Mouse (Mus musculus) embryonic fibroblast, embryonic 13.5 days (primary cell): ENCODE results near the gene Sez6. TPM values are rescaled to one million over a fixed set of nuclear protein-coding genes. Genes with fewer than 3 reads are reported as not detected.

Source experiments
- H3K27ac ChIP-seq: 2 replicates; pipeline ENCODE4 v1.5.1; 2012; ENCODE audit warnings: low read length, control low read depth, inconsistent platforms; ENCODE audit not compliant: insufficient read depth
- H3K4me1 ChIP-seq: 2 replicates; pipeline ENCODE4 v1.6.1; 2011; ENCODE audit warnings: low read length; ENCODE audit not compliant: control insufficient read depth, insufficient read depth
- H3K4me3 ChIP-seq: 2 replicates; pipeline ENCODE4 v1.5.1; 2011; ENCODE audit warnings: mild to moderate bottlenecking, control low read depth, low read length; ENCODE audit not compliant: insufficient read depth
- CTCF ChIP-seq: IDR thresholded peaks from 2 replicates; pipeline ENCODE4 v1.5.1; 2011; ENCODE audit warnings: mild to moderate bottlenecking, control low read depth, low read length, moderate library complexity, borderline replicate concordance; ENCODE audit not compliant: insufficient read depth
- POLR2A ChIP-seq: IDR thresholded peaks from 2 replicates; pipeline ENCODE4 v1.6.1; 2011; ENCODE audit warnings: low read depth, mild to moderate bottlenecking, control low read depth, low read length, moderate library complexity
- polyA plus RNA-seq: library from polyadenylated mRNA; stranded (reverse); fragments of >200 nt; gene quantifications from 2 replicates; pipeline ENCODE4 v1.2.4, GENCODE M21; 2011; ENCODE audit warnings: low read depth; ENCODE audit not compliant: missing spikeins, insufficient read length

Sez6 gene
- polyA plus RNA-seq, 1 experiment: not detected

- Histone ChIP-seq H3K4me1 (no peaks in the 10 kb centered on the region), H3K27ac (no peak overlapping the region), H3K4me3 (no peak overlapping the region)
- TF ChIP-seq CTCF: no peak
- TF ChIP-seq POLR2A: no peak
These were observed 13.4 kb upstream of the Sez6 start for GRCm38 (mm10) chr11:77917166-77917565.

DNA sequence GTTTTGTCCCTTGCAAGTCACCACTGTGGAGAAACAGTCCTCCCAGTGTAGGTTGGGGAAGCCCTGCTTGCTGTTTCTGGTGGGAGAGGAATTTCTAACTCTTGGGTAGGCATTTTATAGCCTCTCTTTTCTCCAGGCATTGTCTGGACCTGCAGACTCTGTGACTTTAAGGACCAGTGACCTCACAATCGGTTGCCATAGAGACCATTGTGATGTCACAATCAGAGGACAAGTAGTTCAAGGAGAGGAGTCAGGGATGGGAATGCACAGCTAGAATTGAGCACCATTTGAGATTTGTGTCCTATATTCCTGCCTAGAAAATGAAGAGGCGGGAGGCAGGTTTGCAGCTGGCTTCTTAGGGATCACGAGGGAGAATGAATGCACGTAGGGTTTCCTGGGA is 7.3 kb upstream of the Sez6 start:
- H3K4me1 ChIP-seq: no peaks in the 10 kb centered on the region
- no peak for TF ChIP-seq POLR2A
- no peak for TF ChIP-seq CTCF
- no peak overlapping the region for H3K27ac ChIP-seq

DNA sequence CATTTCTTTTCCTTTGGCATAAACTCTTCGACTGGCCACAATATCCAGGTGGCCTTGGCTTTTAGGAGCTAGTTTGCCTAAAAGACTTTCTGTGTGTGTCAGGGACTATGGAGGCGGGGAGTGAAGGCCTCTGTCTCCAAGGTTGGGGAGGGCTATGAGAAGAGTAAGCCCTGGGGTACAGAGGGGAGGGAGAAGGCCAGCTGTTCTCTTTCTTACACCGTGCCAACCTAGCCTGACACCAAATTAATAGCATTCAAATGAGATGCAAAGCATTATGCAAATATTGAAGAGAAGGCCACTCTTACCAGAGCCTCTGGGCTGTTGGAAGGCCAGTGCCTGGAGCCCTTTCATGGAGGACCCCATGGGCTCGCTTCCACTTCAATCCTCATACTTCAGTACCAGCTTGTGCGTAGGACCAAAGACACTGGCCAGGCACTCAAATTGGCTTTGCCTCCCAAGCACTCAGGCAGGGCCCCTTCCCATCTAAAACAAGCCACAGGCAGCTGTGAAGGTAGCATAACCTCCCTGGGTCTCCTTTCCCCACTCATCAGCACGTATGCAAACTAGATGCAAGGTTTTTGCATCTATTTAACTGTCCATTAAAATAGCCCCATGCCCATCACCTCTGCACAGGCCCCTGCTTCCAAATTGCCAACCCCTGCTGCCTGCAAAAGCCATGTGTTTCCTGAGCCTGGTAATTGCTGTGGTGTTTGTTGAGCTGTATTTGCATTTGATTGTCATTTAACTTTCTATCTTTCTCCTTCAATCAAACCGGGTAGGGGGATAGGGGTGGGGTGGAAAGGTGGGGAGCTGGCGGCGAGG is 4.6 kb upstream of the Sez6 start:
- Histone ChIP-seq H3K4me3 (no peak overlapping the region), H3K27ac (no peak overlapping the region), H3K4me1 (no peaks in the 10 kb centered on the region)
- TF ChIP-seq POLR2A: no peak
- TF ChIP-seq CTCF: no peak

More for the DNA sequence above, 7.3 kb upstream of the Sez6 start:
- H3K4me3 ChIP-seq: no peak overlapping the region

GRCm38 (mm10) chr11:77926666-77927065 is 3.9 kb upstream of the Sez6 start:
- no peak overlapping the region for H3K27ac ChIP-seq
- no peaks in the 10 kb centered on the region for H3K4me1 ChIP-seq
- no peak overlapping the region for H3K4me3 ChIP-seq
- TF ChIP-seq POLR2A: no peak
- TF ChIP-seq CTCF: no peak

- TF ChIP-seq POLR2A (no peak), CTCF (no peak)
- no peak overlapping the region for H3K27ac ChIP-seq
- H3K4me1 ChIP-seq: no peaks in the 10 kb centered on the region
- no peak overlapping the region for H3K4me3 ChIP-seq
These were observed 2.8 kb upstream of the Sez6 start for GRCm38 (mm10) chr11:77927837-77928236.

DNA sequence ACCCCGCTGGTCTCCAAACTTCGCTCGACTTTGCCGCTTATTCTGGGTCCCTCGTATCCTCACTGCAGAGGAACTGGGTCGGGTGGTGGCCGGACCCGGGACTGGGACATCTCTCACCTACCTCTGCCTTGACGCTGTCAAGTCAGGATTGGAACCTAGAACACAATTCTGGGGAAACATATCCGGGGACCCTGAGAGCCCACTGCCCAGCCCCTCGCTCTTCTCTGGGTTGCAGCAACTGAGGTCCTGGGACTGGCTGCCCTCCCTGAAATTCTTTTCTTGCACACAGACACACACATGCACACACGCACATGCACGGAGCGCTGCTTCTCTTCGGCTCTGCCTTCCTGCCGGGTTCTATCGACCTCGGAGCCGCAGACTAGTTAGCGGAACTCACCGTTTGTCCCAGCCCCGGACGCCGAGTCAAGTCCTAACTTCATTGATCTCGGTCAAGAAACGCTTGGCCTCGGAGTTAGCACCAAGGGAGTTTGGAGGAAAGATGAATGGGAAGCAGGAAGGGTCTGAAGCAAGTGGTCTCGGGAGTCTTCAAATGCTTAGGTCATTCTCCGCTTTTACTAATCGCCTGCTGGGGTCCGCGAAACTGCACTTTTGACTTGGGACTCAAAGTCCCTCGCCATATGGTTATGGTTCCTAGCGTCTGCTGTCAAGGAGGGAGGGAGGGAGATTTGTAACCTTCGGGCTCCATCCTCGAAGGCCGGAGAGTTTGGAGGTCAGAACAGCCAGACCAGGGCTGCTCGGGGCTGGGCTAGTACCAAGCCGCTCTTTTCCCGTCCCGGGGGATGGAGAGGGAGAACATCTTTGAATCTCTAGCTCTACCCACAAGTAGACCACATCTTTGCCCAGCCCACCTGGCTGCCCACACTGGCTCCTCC is 1.2 kb downstream of the Sez6 start:
- TF ChIP-seq CTCF (no peak), POLR2A (no peak)
- Histone ChIP-seq H3K4me1 (no peaks in the 10 kb centered on the region), H3K27ac (no peak overlapping the region), H3K4me3 (no peak overlapping the region)

GRCm38 (mm10) chr11:77932576-77932975 is 2.0 kb downstream of the Sez6 start:
- H3K27ac ChIP-seq: no peak overlapping the region
- TF ChIP-seq CTCF (no peak), POLR2A (no peak)
- H3K4me3 ChIP-seq: no peak overlapping the region
- H3K4me1 ChIP-seq: no peaks in the 10 kb centered on the region

DNA sequence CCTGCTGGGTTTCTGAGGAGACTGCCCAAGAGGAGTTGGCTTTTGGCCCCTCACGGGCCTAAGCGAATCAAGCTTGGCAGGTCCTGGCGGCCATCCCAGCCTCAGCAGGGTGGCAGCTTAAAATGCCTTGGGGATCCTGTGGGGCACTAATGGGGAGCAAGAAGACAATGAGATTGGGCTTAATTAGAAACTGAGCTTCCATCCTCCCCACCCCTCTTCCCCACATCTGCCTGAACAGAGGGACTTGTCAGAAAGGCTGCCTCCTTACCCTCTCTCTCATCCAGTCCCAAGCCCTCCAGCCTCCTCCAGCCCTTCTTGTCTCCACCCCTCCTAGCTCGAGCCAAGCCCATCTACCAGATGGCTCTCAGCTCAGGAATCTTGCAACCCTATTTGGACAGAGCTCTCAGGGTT is 3.5 kb downstream of the Sez6 start:
- H3K4me3 ChIP-seq: no peak overlapping the region
- no peak for TF ChIP-seq CTCF
- TF ChIP-seq POLR2A: no peak
- no peaks in the 10 kb centered on the region for H3K4me1 ChIP-seq
- H3K27ac ChIP-seq: no peak overlapping the region

GRCm38 (mm10) chr11:77934568-77935311 is 4.1 kb downstream of the Sez6 start:
- Histone ChIP-seq H3K27ac (no peak overlapping the region), H3K4me1 (no peaks in the 10 kb centered on the region), H3K4me3 (no peak overlapping the region)
- TF ChIP-seq POLR2A: no peak
- TF ChIP-seq CTCF: no peak

DNA sequence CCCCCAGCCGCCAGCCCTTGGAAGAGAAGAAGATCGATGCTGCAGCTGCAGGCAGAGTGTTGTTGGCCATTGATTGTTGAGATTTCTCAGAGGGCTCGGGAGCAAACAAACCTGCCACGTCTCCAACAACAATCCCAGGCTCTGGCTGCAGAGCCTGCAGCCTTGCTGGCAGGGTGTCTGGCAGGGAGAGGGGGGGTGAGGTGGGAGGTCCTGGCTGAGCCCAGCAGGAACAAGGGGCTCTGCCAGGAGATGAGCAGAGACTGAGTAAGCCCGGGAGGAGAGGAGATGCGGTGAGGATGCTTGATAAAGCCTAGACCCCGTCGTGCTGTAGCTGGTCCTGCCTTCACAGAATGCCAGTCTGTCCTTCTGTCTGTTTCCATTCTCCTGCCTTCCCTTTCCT is 6.2 kb downstream of the Sez6 start:
- no peak for TF ChIP-seq POLR2A
- TF ChIP-seq CTCF: no peak

More for the DNA sequence above, 6.2 kb downstream of the Sez6 start:
- Histone ChIP-seq H3K27ac (no peak overlapping the region), H3K4me1 (no peaks in the 10 kb centered on the region), H3K4me3 (no peak overlapping the region)
